Mouse (Mus musculus): Measurements from ENCODE around the gene Hist2h2ab.
"Not testable (repeated sequence)": the region's sequence is repeated elsewhere in the genome, so short reads cannot be mapped to it uniquely, and the experiment has no call there.

DNA sequence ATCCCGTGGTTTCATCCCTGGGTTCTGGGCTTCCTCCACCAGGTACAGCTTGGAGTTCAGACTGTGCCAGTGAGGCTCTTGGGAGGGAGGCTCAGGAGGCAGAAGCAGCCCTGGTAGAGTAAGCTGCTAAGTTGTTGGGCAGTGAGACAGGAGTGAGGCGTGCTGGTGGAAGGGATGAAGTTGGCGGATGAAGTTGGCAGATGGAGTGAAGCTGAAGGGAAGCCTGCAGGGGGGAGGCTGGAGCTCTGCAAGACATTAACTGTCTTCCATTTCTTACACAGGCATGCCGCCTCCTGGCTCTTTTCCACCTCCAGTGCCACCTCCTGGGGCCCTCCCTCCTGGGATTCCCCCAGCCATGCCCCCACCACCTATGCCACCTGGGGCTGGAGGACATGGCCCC lies 45.6 kb upstream of the Hist2h2ab start:
- not testable (repeated sequence) for TF ChIP-seq CTCF (IDR thresholded peaks at IDR 0.05; ENCODE audit: low read depth, low read length); TAL1 (conservative IDR thresholded peaks at IDR 0.05; ENCODE audit: low read depth, low read length)
